Mouse (Mus musculus): ENCODE measurements around the gene Arpp21. TPM values are rescaled to one million over a fixed set of nuclear protein-coding genes. Genes with fewer than 3 reads are reported as not detected.

The Arpp21 gene
- polyA plus RNA-seq, 1 experiment, result not detected

DNA sequence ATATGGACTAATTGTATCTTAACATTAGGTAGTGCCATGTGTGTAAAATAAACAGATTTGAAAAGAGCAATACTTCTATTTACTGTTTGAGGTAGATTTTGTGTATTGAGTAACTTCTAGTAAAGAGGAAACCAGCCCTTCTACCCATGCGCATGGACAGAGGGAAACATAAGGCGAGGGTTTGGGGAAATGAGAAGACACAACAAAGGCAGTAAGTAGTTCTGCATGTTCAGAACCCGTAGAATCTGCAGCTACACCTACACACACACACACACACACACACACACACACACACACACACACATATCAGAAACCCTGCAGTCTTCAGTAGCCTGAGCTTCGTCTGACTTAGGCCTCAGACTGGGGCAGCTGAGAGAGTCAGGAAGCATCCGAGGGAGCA lies 140.0 kb downstream of the Arpp21 start:
- TF ChIP-seq POLR2A (IDR thresholded peaks at IDR 0.05; ENCODE audit: borderline replicate concordance, low read depth, low read length) (no peak), CTCF (IDR thresholded peaks at IDR 0.05; ENCODE audit: low read depth, low read length) (no peak)
- Histone ChIP-seq H3K4me3 (ENCODE audit: insufficient read depth, low read length) (no peak overlapping the region), H3K27ac (ENCODE audit: insufficient read depth, low read depth, low read length) (no peak overlapping the region), H3K4me1 (ENCODE audit: control insufficient read depth, insufficient read depth, low read length) (no peaks in the 10 kb centered on the region)

- TF ChIP-seq POLR2A (IDR thresholded peaks at IDR 0.05; ENCODE audit: borderline replicate concordance, low read depth, low read length) (no peak), CTCF (IDR thresholded peaks at IDR 0.05; ENCODE audit: low read depth, low read length) (no peak)
- Histone ChIP-seq H3K4me3 (ENCODE audit: insufficient read depth, low read length) (no peak overlapping the region), H3K27ac (ENCODE audit: insufficient read depth, low read depth, low read length) (no peak overlapping the region), H3K4me1 (ENCODE audit: control insufficient read depth, insufficient read depth, low read length) (no peaks in the 10 kb centered on the region)
Observed at GRCm38 (mm10) chr9:112095198-112095597, 140.5 kb downstream of the Arpp21 start.

DNA sequence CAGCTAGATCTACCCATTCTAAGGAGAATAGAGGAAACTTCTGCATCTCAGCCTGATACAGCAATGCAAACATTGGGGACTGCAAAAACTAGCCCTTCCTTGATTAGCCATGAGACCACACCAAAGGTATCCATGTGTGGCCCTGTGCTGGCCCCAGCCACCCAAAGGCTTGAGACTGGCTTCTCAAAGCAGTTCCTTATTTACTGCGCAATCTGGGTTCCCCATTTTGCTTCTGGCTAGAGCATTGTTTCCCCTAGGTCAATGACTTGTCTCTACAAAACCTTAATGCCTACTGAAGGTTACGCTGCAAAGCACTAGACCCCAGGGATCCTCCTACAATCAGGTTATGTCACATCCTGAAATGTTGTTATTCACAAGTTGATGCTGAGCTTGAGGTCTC lies 156.8 kb downstream of the Arpp21 start:
- Histone ChIP-seq H3K4me1 (ENCODE audit: control insufficient read depth, insufficient read depth, low read length) (no peaks in the 10 kb centered on the region), H3K4me3 (ENCODE audit: insufficient read depth, low read length) (no peak overlapping the region), H3K27ac (ENCODE audit: insufficient read depth, low read depth, low read length) (no peak overlapping the region)
- no peak for TF ChIP-seq POLR2A (IDR thresholded peaks at IDR 0.05; ENCODE audit: borderline replicate concordance, low read depth, low read length)
- no peak for TF ChIP-seq CTCF (IDR thresholded peaks at IDR 0.05; ENCODE audit: low read depth, low read length)

- Histone ChIP-seq H3K4me1 (ENCODE audit: control insufficient read depth, insufficient read depth, low read length) (no peaks in the 10 kb centered on the region), H3K4me3 (ENCODE audit: insufficient read depth, low read length) (no peak overlapping the region), H3K27ac (ENCODE audit: insufficient read depth, low read depth, low read length) (no peak overlapping the region)
- TF ChIP-seq CTCF (IDR thresholded peaks at IDR 0.05; ENCODE audit: low read depth, low read length), result no peak
- no peak for TF ChIP-seq POLR2A (IDR thresholded peaks at IDR 0.05; ENCODE audit: borderline replicate concordance, low read depth, low read length)
Observed at GRCm38 (mm10) chr9:112078453-112078852, 157.3 kb downstream of the Arpp21 start.

- Histone ChIP-seq H3K4me1 (ENCODE audit: control insufficient read depth, insufficient read depth, low read length) (no peaks in the 10 kb centered on the region), H3K27ac (ENCODE audit: insufficient read depth, low read depth, low read length) (no peak overlapping the region), H3K4me3 (ENCODE audit: insufficient read depth, low read length) (no peak overlapping the region)
- TF ChIP-seq CTCF (IDR thresholded peaks at IDR 0.05; ENCODE audit: low read depth, low read length) (no peak), POLR2A (IDR thresholded peaks at IDR 0.05; ENCODE audit: borderline replicate concordance, low read depth, low read length) (no peak)
Observed at GRCm38 (mm10) chr9:112075273-112075672, 160.5 kb downstream of the Arpp21 start.

GRCm38 (mm10) chr9:112074872-112075271 lies 160.9 kb downstream of the Arpp21 start:
- no peak overlapping the region for H3K4me3 ChIP-seq (ENCODE audit: insufficient read depth, low read length)
- TF ChIP-seq CTCF (IDR thresholded peaks at IDR 0.05; ENCODE audit: low read depth, low read length), result no peak
- no peak for TF ChIP-seq POLR2A (IDR thresholded peaks at IDR 0.05; ENCODE audit: borderline replicate concordance, low read depth, low read length)
- no peak overlapping the region for H3K27ac ChIP-seq (ENCODE audit: insufficient read depth, low read depth, low read length)
- H3K4me1 ChIP-seq (ENCODE audit: control insufficient read depth, insufficient read depth, low read length), result no peaks in the 10 kb centered on the region

- no peak for TF ChIP-seq CTCF (IDR thresholded peaks at IDR 0.05; ENCODE audit: low read depth, low read length)
- TF ChIP-seq POLR2A (IDR thresholded peaks at IDR 0.05; ENCODE audit: borderline replicate concordance, low read depth, low read length), result no peak
- Histone ChIP-seq H3K4me3 (ENCODE audit: insufficient read depth, low read length) (no peak overlapping the region), H3K27ac (ENCODE audit: insufficient read depth, low read depth, low read length) (no peak overlapping the region), H3K4me1 (ENCODE audit: control insufficient read depth, insufficient read depth, low read length) (no peaks in the 10 kb centered on the region)
Observed at GRCm38 (mm10) chr9:112071368-112071767, 164.4 kb downstream of the Arpp21 start.

DNA sequence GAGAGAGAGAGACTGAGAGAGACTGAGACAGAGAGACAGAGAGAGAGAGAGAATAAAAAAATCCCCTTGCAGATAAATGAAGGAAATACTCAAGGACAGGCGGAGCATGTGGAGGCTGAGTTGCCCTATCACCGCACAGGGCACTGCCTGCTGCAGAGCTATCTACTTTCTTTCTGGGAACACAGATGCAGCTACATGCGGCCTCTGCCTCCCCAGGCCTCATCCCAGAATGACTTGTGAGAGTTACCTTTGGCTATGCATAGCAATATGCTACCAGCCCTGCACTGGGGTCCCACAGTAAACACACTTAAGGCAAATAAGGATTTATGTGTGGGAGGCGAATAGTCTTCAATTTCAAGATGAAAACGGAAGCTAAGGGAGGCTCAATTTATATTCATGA lies 164.8 kb downstream of the Arpp21 start:
- H3K4me1 ChIP-seq (ENCODE audit: control insufficient read depth, insufficient read depth, low read length), result no peaks in the 10 kb centered on the region
- H3K4me3 ChIP-seq (ENCODE audit: insufficient read depth, low read length), result no peak overlapping the region
- TF ChIP-seq CTCF (IDR thresholded peaks at IDR 0.05; ENCODE audit: low read depth, low read length) (no peak), POLR2A (IDR thresholded peaks at IDR 0.05; ENCODE audit: borderline replicate concordance, low read depth, low read length) (no peak)
- no peak overlapping the region for H3K27ac ChIP-seq (ENCODE audit: insufficient read depth, low read depth, low read length)

DNA sequence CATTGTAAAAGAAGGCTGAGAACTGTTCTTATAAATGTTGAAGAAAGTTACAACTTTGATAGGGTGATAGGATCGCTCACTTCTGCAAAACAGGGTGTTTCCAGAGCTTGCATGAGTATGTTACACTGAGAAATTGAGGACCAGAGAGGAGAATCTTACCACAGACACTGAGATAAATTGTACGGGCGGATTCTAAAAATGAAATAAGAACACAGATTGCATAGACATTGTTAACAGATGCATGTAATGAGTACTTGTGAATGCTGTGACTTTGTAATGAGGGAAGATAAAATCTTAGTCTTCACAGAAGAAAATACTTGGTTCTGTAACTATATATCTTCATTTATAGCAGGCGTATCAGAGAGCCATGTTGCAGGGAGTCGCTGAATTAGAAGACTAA lies 167.5 kb downstream of the Arpp21 start:
- H3K4me3 ChIP-seq (ENCODE audit: insufficient read depth, low read length), result no peak overlapping the region
- no peaks in the 10 kb centered on the region for H3K4me1 ChIP-seq (ENCODE audit: control insufficient read depth, insufficient read depth, low read length)
- no peak overlapping the region for H3K27ac ChIP-seq (ENCODE audit: insufficient read depth, low read depth, low read length)
- no peak for TF ChIP-seq CTCF (IDR thresholded peaks at IDR 0.05; ENCODE audit: low read depth, low read length)
- no peak for TF ChIP-seq POLR2A (IDR thresholded peaks at IDR 0.05; ENCODE audit: borderline replicate concordance, low read depth, low read length)

DNA sequence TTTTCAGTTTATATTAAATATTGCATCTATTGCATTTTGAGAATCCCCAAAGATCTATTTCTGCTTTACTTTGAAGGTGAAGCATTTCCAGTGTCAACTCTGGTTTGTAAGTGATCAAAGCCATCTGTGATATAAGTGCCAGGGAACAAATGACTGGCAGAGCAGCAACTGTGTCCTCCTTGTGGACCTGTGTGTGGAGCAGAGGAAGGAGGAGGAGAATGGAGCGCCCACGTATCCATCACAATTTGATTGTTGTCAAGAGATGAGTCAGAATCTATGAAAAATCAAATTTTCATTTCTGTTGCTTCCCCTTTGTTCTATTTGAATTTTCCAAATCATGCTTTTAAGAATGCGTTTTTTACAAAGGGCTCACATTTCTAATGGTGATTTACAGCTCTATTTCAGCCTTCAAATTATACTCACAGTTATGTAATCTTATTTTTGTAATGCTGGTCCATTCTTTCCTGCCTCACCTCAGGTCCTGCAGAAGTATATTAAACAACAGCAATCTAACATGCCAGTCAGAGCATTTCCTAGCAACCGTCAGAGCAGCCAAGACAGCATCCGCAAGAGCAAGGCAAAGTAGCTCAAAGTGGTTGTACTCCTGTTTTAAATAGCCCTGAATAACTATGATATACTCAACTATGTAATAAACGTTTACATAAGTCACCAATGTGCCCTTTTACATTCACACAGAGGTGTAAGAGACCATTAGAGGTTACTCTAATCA lies 174.9 kb downstream of the Arpp21 start:
- Histone ChIP-seq H3K4me1 (ENCODE audit: control insufficient read depth, insufficient read depth, low read length) (no peaks in the 10 kb centered on the region), H3K27ac (ENCODE audit: insufficient read depth, low read depth, low read length) (no peak overlapping the region), H3K4me3 (ENCODE audit: insufficient read depth, low read length) (no peak overlapping the region)
- TF ChIP-seq CTCF (IDR thresholded peaks at IDR 0.05; ENCODE audit: low read depth, low read length) (no peak), POLR2A (IDR thresholded peaks at IDR 0.05; ENCODE audit: borderline replicate concordance, low read depth, low read length) (no peak)
